Mouse (Mus musculus): ENCODE results near the gene Gdi2. TPM values are rescaled to one million over a fixed set of nuclear protein-coding genes. Genes with fewer than 3 reads are reported as not detected.
A peak's percentile ranks its signal among the peaks of the same experiment; 100 is the strongest.
"Not testable (repeated sequence)": the region's sequence is repeated elsewhere in the genome, so short reads cannot be mapped to it uniquely, and the experiment has no call there.

The Gdi2 gene
- total RNA-seq (2021): 100 to 1,000 TPM; 269 to 312 TPM
- long read RNA-seq, experiment 1, full-length matches to known transcripts: 157 of 173 reads
- long read RNA-seq, experiment 1, partial matches to known transcripts: 6 of 173 reads
- long read RNA-seq, experiment 1, other reads (novel, unspliced or antisense): 10 of 173 reads
- long read RNA-seq, experiment 2, full-length matches to known transcripts: 101 of 109 reads
- long read RNA-seq, experiment 2, partial matches to known transcripts: 6 of 109 reads
- long read RNA-seq, experiment 2, other reads (novel, unspliced or antisense): 2 of 109 reads

- H3K27ac ChIP-seq: peak within 1 kb of the TSS; percentile 95
- H3K4me3 ChIP-seq: peak within 1 kb of the TSS; percentile 92
- no peak for TF ChIP-seq CTCF (IDR thresholded peaks at IDR 0.05)
- intact Hi-C loops (cut with DNase I): loop anchor here (2.0 to 5.0 kb wide), 3 partner anchors 60 to 130 kb away; partner anchors contain the start of gene Fam208b
- peak; percentile 93 to 95 for DNase-seq (ENCODE audit: extremely low spot score in 1 of 2, low spot score in 2 of 2)
These were observed at the start of gene Gdi2 for GRCm38 (mm10) chr13:3537594-3538222. Gene Gdi2, plus strand, starts transcription at chr13:3538063.

GRCm38 (mm10) chr13:3495526-3495925 lies 42.3 kb upstream of the Gdi2 start:
- intact Hi-C loops (cut with DNase I): no loop called here
- no peak for DNase-seq (ENCODE audit: extremely low spot score in 1 of 2, low spot score in 2 of 2)
- TF ChIP-seq CTCF (IDR thresholded peaks at IDR 0.05): no peak

GRCm38 (mm10) chr13:3501014-3501413 lies 36.8 kb upstream of the Gdi2 start:
- intact Hi-C loops (cut with DNase I); DNase-seq (ENCODE audit: extremely low spot score in 1 of 2, low spot score in 2 of 2); H3K4me3 ChIP-seq; H3K27ac ChIP-seq: not testable (repeated sequence)

More at GRCm38 (mm10) chr13:3495526-3495925, 42.3 kb upstream of the Gdi2 start:
- H3K4me3 ChIP-seq: no peak overlapping the region
- no peak overlapping the region for H3K27ac ChIP-seq

GRCm38 (mm10) chr13:3515351-3515750 lies 22.5 kb upstream of the Gdi2 start:
- DNase-seq (ENCODE audit: extremely low spot score in 1 of 2, low spot score in 2 of 2); H3K4me3 ChIP-seq; intact Hi-C loops (cut with DNase I); H3K27ac ChIP-seq: not testable (repeated sequence)
- TF ChIP-seq CTCF (IDR thresholded peaks at IDR 0.05): peak; percentile 6

- intact Hi-C loops (cut with DNase I); DNase-seq (ENCODE audit: extremely low spot score in 1 of 2, low spot score in 2 of 2); H3K27ac ChIP-seq; H3K4me3 ChIP-seq: not testable (repeated sequence)
These were observed 18.5 kb upstream of the Gdi2 start for GRCm38 (mm10) chr13:3519357-3519756.

- H3K27ac ChIP-seq; H3K4me3 ChIP-seq; DNase-seq (ENCODE audit: extremely low spot score in 1 of 2, low spot score in 2 of 2); intact Hi-C loops (cut with DNase I): not testable (repeated sequence)
These were observed 17.9 kb upstream of the Gdi2 start for GRCm38 (mm10) chr13:3519994-3520393.

- H3K27ac ChIP-seq: no peak overlapping the region
- H3K4me3 ChIP-seq: no peak overlapping the region
- TF ChIP-seq CTCF (IDR thresholded peaks at IDR 0.05): no peak
- DNase-seq (ENCODE audit: extremely low spot score in 1 of 2, low spot score in 2 of 2): no peak
- intact Hi-C loops (cut with DNase I): no loop called here
These were observed 14.4 kb upstream of the Gdi2 start for GRCm38 (mm10) chr13:3523459-3523858.

GRCm38 (mm10) chr13:3523946-3524345 lies 13.9 kb upstream of the Gdi2 start:
- intact Hi-C loops (cut with DNase I): no loop called here
- TF ChIP-seq CTCF (IDR thresholded peaks at IDR 0.05): no peak
- H3K4me3 ChIP-seq: no peak overlapping the region
- no peak for DNase-seq (ENCODE audit: extremely low spot score in 1 of 2, low spot score in 2 of 2)
- no peak overlapping the region for H3K27ac ChIP-seq

- Histone ChIP-seq H3K27ac (no peak overlapping the region), H3K4me3 (no peak overlapping the region)
- intact Hi-C loops (cut with DNase I): no loop called here
- no peak for TF ChIP-seq CTCF (IDR thresholded peaks at IDR 0.05)
- no peak for DNase-seq (ENCODE audit: extremely low spot score in 1 of 2, low spot score in 2 of 2)
These were observed 12.2 kb upstream of the Gdi2 start for GRCm38 (mm10) chr13:3525611-3526051.

GRCm38 (mm10) chr13:3526328-3526727 lies 11.5 kb upstream of the Gdi2 start:
- intact Hi-C loops (cut with DNase I): no loop called here
- no peak for TF ChIP-seq CTCF (IDR thresholded peaks at IDR 0.05)
- no peak for DNase-seq (ENCODE audit: extremely low spot score in 1 of 2, low spot score in 2 of 2)
- H3K27ac ChIP-seq: 0 out of 2 replicates have a peak overlapping the region, but pooled peaks have one; percentile 11
- no peak overlapping the region for H3K4me3 ChIP-seq

GRCm38 (mm10) chr13:3530451-3530850 lies 7.4 kb upstream of the Gdi2 start:
- intact Hi-C loops (cut with DNase I): no loop called here
- H3K27ac ChIP-seq: no peak overlapping the region
- DNase-seq (ENCODE audit: extremely low spot score in 1 of 2, low spot score in 2 of 2): no peak
- H3K4me3 ChIP-seq: no peak overlapping the region
- TF ChIP-seq CTCF (IDR thresholded peaks at IDR 0.05): no peak

- intact Hi-C loops (cut with DNase I); DNase-seq (ENCODE audit: extremely low spot score in 1 of 2, low spot score in 2 of 2); H3K4me3 ChIP-seq; H3K27ac ChIP-seq: not testable (repeated sequence)
These were observed 6.7 kb upstream of the Gdi2 start for GRCm38 (mm10) chr13:3531176-3531575.

All from left cerebral cortex, adult 2 months (tissue).